25 mouse cellular contexts compared by ENCODE assay signal in genomic region chr2:132343846-132344245, GRCm38 (mm10). TPM values are rescaled to one million over a fixed set of nuclear protein-coding genes. Genes with fewer than 3 reads are reported as not detected.
DNase-seq lines count a peak whose midpoint lies in the region; ATAC-seq lines count a peak whose summit lies in the region.
"Had no signal": no experiment of that assay in that cellular context is flagged by ENCODE, and none has a peak within 500 bp of the region (broad histone marks: within the 10 kb centered on the region; RNA-seq: fewer than 3 reads in every experiment).

No protein-coding gene starts in this region.

- no peak for ATAC-seq in cerebellum, adult (ENCODE audit: insufficient number of reproducible peaks, low FRiP score, low TSS enrichment)
- no peak for ATAC-seq in midbrain, embryonic 14.5 days (ENCODE audit: low FRiP score, low TSS enrichment)
- ATAC-seq: CD4-positive, CD25-positive, alpha-beta regulatory T cell, adult 4 months; intestine, postnatal 0 days; midbrain, embryonic 13.5 days had no signal

- H3K27me3 ChIP-seq in midbrain, embryonic 14.5 days (ENCODE audit: control insufficient read depth, insufficient read depth, low read length): no peaks in the 10 kb centered on the region
- H3K27me3 ChIP-seq: hindbrain, embryonic 12.5 days; midbrain, embryonic 13.5 days; neural tube, embryonic 13.5 days had no signal

- H3K4me3 ChIP-seq in midbrain, embryonic 14.5 days (replicated peaks; ENCODE audit: low read depth, low read length): no peak overlapping the region
- H3K4me3 ChIP-seq: hindbrain, embryonic 12.5 days; left cerebral cortex, adult 2 months; midbrain, embryonic 13.5 days; myocyte; neural tube, embryonic 13.5 days had no signal

- H3K36me3 ChIP-seq in midbrain, embryonic 14.5 days (ENCODE audit: control insufficient read depth, insufficient read depth, low read length): no peaks in the 10 kb centered on the region
- H3K36me3 ChIP-seq: hindbrain, embryonic 12.5 days; midbrain, embryonic 13.5 days; neural tube, embryonic 13.5 days had no signal

- no peaks in the 10 kb centered on the region for H3K4me1 ChIP-seq in midbrain, embryonic 14.5 days (ENCODE audit: control insufficient read depth, insufficient read depth, low read length)
- H3K4me1 ChIP-seq: hindbrain, embryonic 12.5 days; midbrain, embryonic 13.5 days; neural tube, embryonic 13.5 days had no signal

- no peak overlapping the region for H3K9ac ChIP-seq in midbrain, embryonic 14.5 days (replicated peaks; ENCODE audit: low read length)
- H3K9ac ChIP-seq: hindbrain, embryonic 12.5 days; liver, embryonic 14.5 days; lung, embryonic 14.5 days; midbrain, embryonic 13.5 days; neural tube, embryonic 13.5 days had no signal

- H3K4me2 ChIP-seq in midbrain, embryonic 14.5 days (ENCODE audit: low read length): no peak overlapping the region
- H3K4me2 ChIP-seq: hindbrain, embryonic 12.5 days; lung, embryonic 14.5 days; midbrain, embryonic 13.5 days; neural tube, embryonic 13.5 days had no signal

- H3K9me3 ChIP-seq in midbrain, embryonic 14.5 days (ENCODE audit: control insufficient read depth, low read length): no peaks in the 10 kb centered on the region
- H3K9me3 ChIP-seq: hindbrain, embryonic 12.5 days; midbrain, embryonic 13.5 days; neural tube, embryonic 13.5 days had no signal

- peak; percentile 6 to 10 for DNase-seq in cerebellum, postnatal 10 days
- DNase-seq in right cerebral cortex, postnatal 14 days: peak; percentile 14
- DNase-seq in right cerebral cortex, adult 18-20 months: no peak
- DNase-seq in layer of hippocampus, postnatal 10 days (ENCODE audit: low spot score in 2 of 2): peak; percentile 25 to 55
- peak; percentile 40 for DNase-seq in telencephalon, adult 2 months (ENCODE audit: low read depth, low spot score)
- DNase-seq in heart, adult 18-20 months: no peak
- no peak for DNase-seq in midbrain, embryonic 14.5 days
- DNase-seq: adrenal gland, postnatal 25 days; gastrocnemius, postnatal 14 days; kidney, postnatal 25 days; lung, embryonic 14.5 days; retina, postnatal 1 day; spleen, adult 18-20 months; thymus, postnatal 36 days had no signal

- H3K27ac ChIP-seq in midbrain, embryonic 14.5 days (replicated peaks; ENCODE audit: low read depth, low read length): no peak overlapping the region
- H3K27ac ChIP-seq: hindbrain, embryonic 12.5 days; left cerebral cortex, adult 2 months; liver, embryonic 14.5 days; midbrain, embryonic 13.5 days; neural tube, embryonic 13.5 days had no signal

- WGBS in midbrain, embryonic 14.5 days: 90% methylated on average over 11 of the region's 11 CpGs

RNA-seq across cellular contexts. Expression of gene Prokr2, which starts 41.4 kb away (rescaled TPM):
- total RNA-seq in layer of hippocampus, postnatal 10 days (2021): 1 to 10 TPM; 6.6 to 7.4 TPM
- under 1 TPM; 0.10 to 0.12 TPM for total RNA-seq in heart, adult 18-20 months (2021)
- 2.9 and 5.2 TPM in 2 replicates for polyA plus RNA-seq in midbrain, embryonic 14.5 days (2014; fragmentation: Nextera tagmentation; extraction: Ambion mirVana)
- total RNA-seq: adrenal gland, postnatal 25 days; common myeloid progenitor, adult 5-6 weeks; gastrocnemius, postnatal 14 days; megakaryocyte, adult 5-6 weeks had no signal
- polyA plus RNA-seq: CD4-positive, CD25-positive, alpha-beta regulatory T cell, adult 4 months; myocyte had no signal

Comparison
In these comparisons a context has a peak if more than half of its experiments do, and no peak if none do; other contexts are left out.
1. DNase-seq: peak in cerebellum, postnatal 10 days (2 of 2), right cerebral cortex, postnatal 14 days (single experiment), layer of hippocampus, postnatal 10 days (2 of 2) and telencephalon, adult 2 months (single experiment); none in right cerebral cortex, adult 18-20 months (single experiment), heart, adult 18-20 months (0 of 2) and midbrain, embryonic 14.5 days (single experiment).
2. RNA of gene Prokr2, which starts 41.4 kb away (total RNA-seq): 6.6 to 7.4 TPM in layer of hippocampus, postnatal 10 days; 0.10 to 0.12 TPM in heart, adult 18-20 months; every median in the first group is over 4 times any median in the second.